Mouse (Mus musculus): ENCODE results near the gene Rfx1. TPM values are rescaled to one million over a fixed set of nuclear protein-coding genes. Genes with fewer than 3 reads are reported as not detected.

Gene Rfx1
- total RNA-seq (2015; ENCODE audit: low replicate concordance) (7.2 and 14.7 TPM in 2 replicates), total RNA-seq (2017; ENCODE audit: low replicate concordance) (2.5 and 8.5 TPM in 2 replicates)

GRCm38 (mm10) chr8:84066291-84066930 is at the start of gene Rfx1:
TSS of gene Rfx1 (plus strand) at chr8:84066834.
- ATAC-seq (replicated peaks; ENCODE audit: low FRiP score, poor library complexity, severe bottlenecking), result peak; percentile 91

GRCm38 (mm10) chr8:84019738-84020137 is 46.9 kb upstream of the Rfx1 start:
- ATAC-seq (replicated peaks; ENCODE audit: low FRiP score, poor library complexity, severe bottlenecking), result no peak

GRCm38 (mm10) chr8:84021096-84021495 is 45.5 kb upstream of the Rfx1 start, which contains the start of gene Palm3:
TSS of gene Palm3 (plus strand) at chr8:84021471.
- no peak for ATAC-seq (replicated peaks; ENCODE audit: low FRiP score, poor library complexity, severe bottlenecking)

- ATAC-seq (replicated peaks; ENCODE audit: low FRiP score, poor library complexity, severe bottlenecking), result no peak
Observed at GRCm38 (mm10) chr8:84021569-84021968, 45.1 kb upstream of the Rfx1 start.

- ATAC-seq (replicated peaks; ENCODE audit: low FRiP score, poor library complexity, severe bottlenecking), result no peak
Observed at GRCm38 (mm10) chr8:84023085-84023484, 43.5 kb upstream of the Rfx1 start.

GRCm38 (mm10) chr8:84023631-84024030 is 43.0 kb upstream of the Rfx1 start:
- no peak for ATAC-seq (replicated peaks; ENCODE audit: low FRiP score, poor library complexity, severe bottlenecking)

- peak; percentile 52; the same call in 1 of the 2 replicates for ATAC-seq (replicated peaks; ENCODE audit: low FRiP score, poor library complexity, severe bottlenecking)
Observed at GRCm38 (mm10) chr8:84024171-84024570, 42.5 kb upstream of the Rfx1 start.

- ATAC-seq (replicated peaks; ENCODE audit: low FRiP score, poor library complexity, severe bottlenecking), result no peak
Observed at GRCm38 (mm10) chr8:84025863-84026262, 40.8 kb upstream of the Rfx1 start.

GRCm38 (mm10) chr8:84027449-84027848 is 39.2 kb upstream of the Rfx1 start:
- no peak for ATAC-seq (replicated peaks; ENCODE audit: low FRiP score, poor library complexity, severe bottlenecking)

GRCm38 (mm10) chr8:84029272-84029671 is 37.4 kb upstream of the Rfx1 start:
- no peak for ATAC-seq (replicated peaks; ENCODE audit: low FRiP score, poor library complexity, severe bottlenecking)

GRCm38 (mm10) chr8:84032777-84033176 is 33.9 kb upstream of the Rfx1 start:
- no peak for ATAC-seq (replicated peaks; ENCODE audit: low FRiP score, poor library complexity, severe bottlenecking)

- ATAC-seq (replicated peaks; ENCODE audit: low FRiP score, poor library complexity, severe bottlenecking), result no peak
Observed at GRCm38 (mm10) chr8:84038015-84038414, 28.6 kb upstream of the Rfx1 start.

- ATAC-seq (replicated peaks; ENCODE audit: low FRiP score, poor library complexity, severe bottlenecking), result 0 out of 2 replicates have a peak, but pooled peaks have one; percentile 40
Observed at GRCm38 (mm10) chr8:84039050-84039449, 27.6 kb upstream of the Rfx1 start.

- peak; percentile 56; the same call in 1 of the 2 replicates for ATAC-seq (replicated peaks; ENCODE audit: low FRiP score, poor library complexity, severe bottlenecking)
Observed at GRCm38 (mm10) chr8:84042066-84042947, 24.3 kb upstream of the Rfx1 start, which contains the start of gene Il27ra. TSS of gene Il27ra (minus strand) at chr8:84042589.

GRCm38 (mm10) chr8:84042948-84043342 is 23.7 kb upstream of the Rfx1 start:
- ATAC-seq (replicated peaks; ENCODE audit: low FRiP score, poor library complexity, severe bottlenecking), result no peak

- ATAC-seq (replicated peaks; ENCODE audit: low FRiP score, poor library complexity, severe bottlenecking), result no peak
Observed at GRCm38 (mm10) chr8:84044103-84044502, 22.5 kb upstream of the Rfx1 start.

- ATAC-seq (replicated peaks; ENCODE audit: low FRiP score, poor library complexity, severe bottlenecking), result no peak
Observed at GRCm38 (mm10) chr8:84044900-84045299, 21.7 kb upstream of the Rfx1 start, which contains the start of gene Rln3. TSS of gene Rln3 (minus strand) at chr8:84045000.

GRCm38 (mm10) chr8:84046505-84046904 is 20.1 kb upstream of the Rfx1 start:
- no peak for ATAC-seq (replicated peaks; ENCODE audit: low FRiP score, poor library complexity, severe bottlenecking)

GRCm38 (mm10) chr8:84048171-84048570 is 18.5 kb upstream of the Rfx1 start:
- ATAC-seq (replicated peaks; ENCODE audit: low FRiP score, poor library complexity, severe bottlenecking), result no peak

- ATAC-seq (replicated peaks; ENCODE audit: low FRiP score, poor library complexity, severe bottlenecking), result peak; percentile 41; the same call in 1 of the 2 replicates
Observed at GRCm38 (mm10) chr8:84052746-84053145, 13.9 kb upstream of the Rfx1 start.

GRCm38 (mm10) chr8:84053229-84053628 is 13.4 kb upstream of the Rfx1 start:
- ATAC-seq (replicated peaks; ENCODE audit: low FRiP score, poor library complexity, severe bottlenecking), result no peak
